Mouse (Mus musculus) intestine, embryonic 14.5 days (tissue): ENCODE results near the gene Cbfa2t3. TPM values are rescaled to one million over a fixed set of nuclear protein-coding genes. Genes with fewer than 3 reads are reported as not detected.

Experiments
- ATAC-seq: fragments of 200-750 bp; cut with Nextera tagmentation; replicated peaks from 2 replicates; pipeline ENCODE4 v1.8.0; 2017; ENCODE audit warnings: low read depth, moderate number of reproducible peaks, moderate TSS enrichment, moderate library complexity; ENCODE audit not compliant: low FRiP score, low TSS enrichment
- DNase-seq: peaks from one replicate; pipeline ENCODE4 v3.0.0-alpha.2; 2018; ENCODE audit warnings: low spot score
- H3K27ac ChIP-seq: fragments of 300-500 bp; sonication (generic); 2 replicates; pipeline ENCODE4 v1.5.1; 2014; ENCODE audit warnings: low read depth, mild to moderate bottlenecking, control low read depth
- H3K27me3 ChIP-seq: fragments of 300-500 bp; sonication (generic); replicated peaks from 2 replicates; pipeline ENCODE4 v1.6.1; 2014; ENCODE audit warnings: low read length, control low read depth; ENCODE audit not compliant: control insufficient read depth, insufficient read depth
- H3K36me3 ChIP-seq: fragments of 300-500 bp; sonication (generic); 2 replicates; pipeline ENCODE4 v1.6.1; 2014; ENCODE audit warnings: low read length, control low read depth; ENCODE audit not compliant: control insufficient read depth, insufficient read depth
- H3K4me1 ChIP-seq: fragments of 300-500 bp; sonication (generic); replicated peaks from 2 replicates; pipeline ENCODE4 v1.6.1; 2014; ENCODE audit warnings: low read length, control low read depth, mixed read lengths; ENCODE audit not compliant: control insufficient read depth, insufficient read depth
- H3K4me2 ChIP-seq: fragments of 300-500 bp; sonication (generic); 2 replicates; pipeline ENCODE4 v1.6.1; 2014; ENCODE audit warnings: low read length
- H3K4me3 ChIP-seq: fragments of 300-500 bp; sonication (generic); 2 replicates; pipeline ENCODE4 v1.5.1; 2014; ENCODE audit warnings: low read depth, low read length, control low read depth, mixed read lengths
- H3K9ac ChIP-seq: fragments of 300-500 bp; sonication (generic); 2 replicates; pipeline ENCODE4 v1.6.1; 2014; ENCODE audit warnings: mild to moderate bottlenecking, low read length
- H3K9me3 ChIP-seq: fragments of 300-500 bp; sonication (generic); 2 replicates; pipeline ENCODE4 v1.6.1; 2016; ENCODE audit warnings: low read length, control low read depth; ENCODE audit not compliant: control insufficient read depth
- WGBS: fragments of 180-500 bp; shearing (Covaris S2); extraction: QIAGEN DNeasy Blood & Tissue Kit; methylation state at CpG from one replicate; pipeline ENCODE4 v1.1.7; 2014; 5-methylcytosine and 5-hydroxymethylcytosine counted together
- polyA plus RNA-seq: library from polyadenylated mRNA; unstranded; fragments of >200 nt; fragmentation: Nextera tagmentation; extraction: Ambion mirVana; gene quantifications from 2 replicates; pipeline ENCODE4 v1.2.1, GENCODE M21; 2014

Cbfa2t3 gene
- polyA plus RNA-seq, 1 experiment from 2014 or later, result 4.0 TPM

- ATAC-seq, result no peak
Observed at GRCm38 (mm10) chr8:122629388-122629787, 69.5 kb downstream of the Cbfa2t3 start.

GRCm38 (mm10) chr8:122626896-122627295, 72.0 kb downstream of the Cbfa2t3 start:
- Histone ChIP-seq H3K27ac (no peak overlapping the region), H3K4me3 (no peak overlapping the region), H3K4me1 (no peaks in the 10 kb centered on the region), H3K4me2 (no peak overlapping the region), H3K9me3 (no peaks in the 10 kb centered on the region), H3K36me3 (no peaks in the 10 kb centered on the region), H3K27me3 (0 out of 2 replicates have a peak, but pooled peaks cover 5% of the 10 kb centered on the region), H3K9ac (no peak overlapping the region)
- ATAC-seq (no peak), DNase-seq (no peak)
- 91% methylated on average over 2 of the region's 2 CpGs for WGBS

More at GRCm38 (mm10) chr8:122629388-122629787, 69.5 kb downstream of the Cbfa2t3 start:
- Histone ChIP-seq H3K27ac (no peak overlapping the region), H3K27me3 (0 out of 2 replicates have a peak, but pooled peaks cover 5% of the 10 kb centered on the region), H3K36me3 (no peaks in the 10 kb centered on the region), H3K9me3 (no peaks in the 10 kb centered on the region), H3K4me3 (no peak overlapping the region), H3K4me2 (no peak overlapping the region), H3K4me1 (no peaks in the 10 kb centered on the region), H3K9ac (no peak overlapping the region)
- DNase-seq, result no peak
- 53% methylated on average over 10 of the region's 10 CpGs for WGBS

DNA sequence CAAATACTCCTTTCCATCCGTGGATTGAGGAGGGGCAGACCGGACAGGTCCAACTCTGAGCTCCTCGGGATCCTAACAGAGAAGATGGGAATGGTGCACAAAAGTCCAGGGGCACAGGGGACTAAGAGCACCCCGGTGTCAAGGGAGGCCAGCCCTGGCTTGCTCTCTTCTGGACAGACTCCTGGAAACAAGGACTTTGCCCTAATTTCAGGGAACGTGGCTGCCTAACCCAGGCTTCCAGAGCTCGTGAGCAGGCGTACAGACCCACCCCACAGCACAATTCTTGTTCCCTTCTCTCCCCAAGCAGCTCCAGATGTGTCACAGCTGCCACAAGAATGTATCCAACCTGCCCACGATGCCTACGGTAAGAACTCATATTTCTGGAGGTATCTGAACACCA, 73.1 kb downstream of the Cbfa2t3 start:
- H3K9ac ChIP-seq, result no peak overlapping the region
- H3K27ac ChIP-seq, result no peak overlapping the region
- DNase-seq (no peak), ATAC-seq (no peak)
- H3K4me2 ChIP-seq, result no peak overlapping the region
- WGBS, result 75% methylated on average over 9 of the region's 9 CpGs
- H3K36me3 ChIP-seq, result no peaks in the 10 kb centered on the region
- no peak overlapping the region for H3K4me3 ChIP-seq
- 0 out of 2 replicates have a peak, but pooled peaks cover 5% of the 10 kb centered on the region for H3K27me3 ChIP-seq
- H3K9me3 ChIP-seq, result no peaks in the 10 kb centered on the region
- H3K4me1 ChIP-seq, result no peaks in the 10 kb centered on the region

DNA sequence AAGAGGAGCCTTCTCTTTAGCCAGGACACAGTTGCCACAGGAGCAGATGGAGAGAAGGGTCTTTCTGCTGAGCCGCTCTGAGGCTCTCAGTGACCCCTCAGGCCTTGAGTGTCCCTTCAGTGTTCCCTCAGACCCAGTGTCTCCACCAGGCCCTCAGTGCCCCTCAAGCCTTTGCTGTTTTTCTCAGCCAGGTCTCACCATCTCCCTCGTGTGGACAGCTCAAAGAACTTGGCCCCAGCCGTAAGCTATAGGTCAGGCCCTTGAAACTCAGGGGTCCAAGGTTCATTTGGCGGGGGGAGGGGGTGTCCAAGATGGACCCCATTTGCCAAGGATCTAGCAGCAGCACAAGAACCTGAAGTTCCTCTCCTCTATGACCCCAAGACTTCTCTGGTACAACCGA, 74.3 kb downstream of the Cbfa2t3 start:
- no peak for DNase-seq
- ATAC-seq, result no peak
- Histone ChIP-seq H3K9ac (no peak overlapping the region), H3K4me3 (no peak overlapping the region), H3K27me3 (no peaks in the 10 kb centered on the region), H3K4me2 (no peak overlapping the region), H3K36me3 (no peaks in the 10 kb centered on the region), H3K9me3 (no peaks in the 10 kb centered on the region), H3K27ac (no peak overlapping the region), H3K4me1 (0 out of 2 replicates have a peak, but pooled peaks cover 1% of the 10 kb centered on the region)
- 67% methylated on average over 5 of the region's 5 CpGs for WGBS

GRCm38 (mm10) chr8:122623844-122624642, 74.9 kb downstream of the Cbfa2t3 start:
- H3K36me3 ChIP-seq, result no peaks in the 10 kb centered on the region
- H3K4me3 ChIP-seq, result no peak overlapping the region
- no peak overlapping the region for H3K27ac ChIP-seq
- peaks cover 4% of the 10 kb centered on the region; the same call in 1 of the 2 replicates for H3K4me1 ChIP-seq
- 91% methylated on average over 17 of the region's 17 CpGs for WGBS
- no peak overlapping the region for H3K9ac ChIP-seq
- no peak overlapping the region for H3K4me2 ChIP-seq
- no peaks in the 10 kb centered on the region for H3K27me3 ChIP-seq
- DNase-seq (no peak), ATAC-seq (no peak)
- H3K9me3 ChIP-seq, result no peaks in the 10 kb centered on the region

DNA sequence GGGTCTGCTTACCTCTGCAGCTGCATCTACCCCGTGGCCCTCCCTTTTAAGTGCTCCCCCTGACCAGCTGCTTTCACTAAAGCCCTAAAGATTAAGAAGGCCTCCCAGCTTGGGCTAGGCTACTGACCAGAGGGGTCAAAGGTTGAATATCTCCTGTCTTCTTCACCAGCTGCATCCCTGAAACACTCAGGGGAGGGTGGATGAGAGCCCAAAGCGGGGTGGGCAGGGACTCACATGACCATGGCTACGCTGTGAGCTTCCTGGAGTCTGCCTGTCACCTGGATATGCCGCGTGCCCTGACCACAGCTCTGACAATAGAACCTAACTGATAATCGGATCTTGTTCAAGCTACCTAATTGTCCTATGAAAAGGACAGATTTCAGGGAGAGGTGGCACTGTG, 76.2 kb downstream of the Cbfa2t3 start, which contains the start of gene Pabpn1l:
TSS of gene Pabpn1l (minus strand) at position 13 of the 400 bp plus-strand sequence.
- Histone ChIP-seq H3K4me2 (no peak within 1 kb of the TSS), H3K36me3 (no peaks in the 10 kb centered on the region), H3K27ac (no peak within 1 kb of the TSS), H3K9me3 (no peaks in the 10 kb centered on the region), H3K9ac (no peak within 1 kb of the TSS), H3K4me1 (peaks cover 4% of the 10 kb centered on the region; the same call in 1 of the 2 replicates), H3K27me3 (no peaks in the 10 kb centered on the region), H3K4me3 (no peak within 1 kb of the TSS)
- ATAC-seq (no peak), DNase-seq (no peak)
- 63% methylated on average over 6 of the region's 6 CpGs for whole genome bisulfite sequencing

- Histone ChIP-seq H3K9ac (no peak overlapping the region), H3K27me3 (no peaks in the 10 kb centered on the region), H3K9me3 (no peaks in the 10 kb centered on the region), H3K4me1 (peaks cover 4% of the 10 kb centered on the region; the same call in 1 of the 2 replicates), H3K27ac (no peak overlapping the region), H3K36me3 (peaks cover 2% of the 10 kb centered on the region; the same call in 1 of the 2 replicates), H3K4me3 (no peak overlapping the region), H3K4me2 (no peak overlapping the region)
- WGBS, result 22% methylated on average over 5 of the region's 5 CpGs
- no peak for ATAC-seq
- DNase-seq, result no peak
Observed at GRCm38 (mm10) chr8:122620446-122620845, 78.5 kb downstream of the Cbfa2t3 start.

- Histone ChIP-seq H3K4me1 (peaks cover 4% of the 10 kb centered on the region; the same call in 1 of the 2 replicates), H3K9me3 (no peaks in the 10 kb centered on the region), H3K36me3 (peaks cover 9% of the 10 kb centered on the region; the same call in 1 of the 2 replicates), H3K27me3 (no peaks in the 10 kb centered on the region), H3K9ac (no peak overlapping the region), H3K4me3 (no peak overlapping the region), H3K27ac (no peak overlapping the region), H3K4me2 (no peak overlapping the region)
- no peak for DNase-seq
- ATAC-seq, result no peak
- 72% methylated on average over 6 of the region's 6 CpGs for WGBS
Observed at GRCm38 (mm10) chr8:122618660-122619378, 80.1 kb downstream of the Cbfa2t3 start.
